Mouse (Mus musculus): ENCODE data around the gene Timm22.

DNA sequence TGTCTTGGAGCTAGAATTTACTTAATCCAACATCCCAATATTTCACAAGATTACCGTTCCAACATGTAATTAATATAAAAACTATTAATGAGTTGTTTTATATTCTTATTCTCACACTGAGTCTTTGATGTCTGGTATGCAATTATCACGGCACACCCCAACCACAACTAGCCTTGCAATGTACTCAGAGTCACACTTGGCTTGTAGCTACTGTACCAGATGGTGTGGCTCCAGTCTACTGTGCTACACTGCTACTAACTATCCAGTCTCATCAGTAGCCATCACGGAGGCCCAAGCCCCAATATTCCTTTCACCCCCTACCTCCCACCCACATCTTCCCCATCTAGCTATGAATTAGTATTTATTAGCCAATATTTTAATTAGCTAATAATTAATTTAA lies 30.3 kb upstream of the Timm22 start:
- TF ChIP-seq CTCF (IDR thresholded peaks at IDR 0.05; ENCODE audit: low read depth, low read length) = no peak
- no peak for TF ChIP-seq POLR2AphosphoS5 (IDR thresholded peaks at IDR 0.05; ENCODE audit: insufficient replicate concordance, low read depth, low read length)
- TF ChIP-seq GATA1 (IDR thresholded peaks at IDR 0.05; ENCODE audit: borderline replicate concordance, low read length) = no peak
- no peak for TF ChIP-seq TAL1 (conservative IDR thresholded peaks at IDR 0.05; ENCODE audit: low read depth, low read length)

Measured in G1E (cell line).